Mouse (Mus musculus) monocyte, adult 5-6 weeks (primary cell): ENCODE data around the gene Irf2. TPM values are rescaled to one million over a fixed set of nuclear protein-coding genes. Genes with fewer than 3 reads are reported as not detected.
A peak's percentile ranks its signal among the peaks of the same experiment; 100 is the strongest.

Experiments
- ATAC-seq: fragments of 153-309, 156-312 bp; replicated peaks from 2 replicates; pipeline ENCODE4 v1.8.0; 2017; ENCODE audit warnings: mild to moderate bottlenecking; ENCODE audit not compliant: low TSS enrichment, insufficient number of reproducible peaks, severe bottlenecking, poor library complexity, low FRiP score
- total RNA-seq: library from RNA; stranded (forward); fragments of 200-1000, 200-491, 200-594 nt; gene quantifications from 3 replicates; pipeline ENCODE4 v1.2.3, GENCODE M21; 2017

The Irf2 gene
- total RNA-seq, 1 experiment from 2014 or later: 109 TPM

- ATAC-seq: peak; percentile 8; the same call in 1 of the 2 replicates
Observed at GRCm38 (mm10) chr8:46850258-46850897, 110.8 kb downstream of the Irf2 start.

- ATAC-seq: peak; percentile 79
Observed at GRCm38 (mm10) chr8:46851560-46851959, 112.0 kb downstream of the Irf2 start.

GRCm38 (mm10) chr8:46852377-46852776 lies 112.8 kb downstream of the Irf2 start:
- ATAC-seq: no peak

- ATAC-seq: peak; percentile 73
Observed at GRCm38 (mm10) chr8:46859164-46859846, 119.8 kb downstream of the Irf2 start.

GRCm38 (mm10) chr8:46859847-46860167 lies 120.3 kb downstream of the Irf2 start:
- no peak for ATAC-seq

- ATAC-seq: no peak
Observed at GRCm38 (mm10) chr8:46862508-46862907, 123.0 kb downstream of the Irf2 start.

GRCm38 (mm10) chr8:46865428-46865827 lies 125.9 kb downstream of the Irf2 start:
- no peak for ATAC-seq

- no peak for ATAC-seq
Observed at GRCm38 (mm10) chr8:46867440-46867839, 127.9 kb downstream of the Irf2 start.

GRCm38 (mm10) chr8:46868346-46869065 lies 129.0 kb downstream of the Irf2 start:
- ATAC-seq: no peak

GRCm38 (mm10) chr8:46869521-46869925 lies 130.0 kb downstream of the Irf2 start:
- peak; percentile 79 for ATAC-seq

GRCm38 (mm10) chr8:46871086-46871485 lies 131.6 kb downstream of the Irf2 start:
- ATAC-seq: no peak

GRCm38 (mm10) chr8:46875615-46876293 lies 136.2 kb downstream of the Irf2 start:
- ATAC-seq: no peak

- peak; percentile 40; the same call in 1 of the 2 replicates for ATAC-seq
Observed at GRCm38 (mm10) chr8:46881348-46881747, 141.8 kb downstream of the Irf2 start.

GRCm38 (mm10) chr8:46881755-46882419 lies 142.4 kb downstream of the Irf2 start:
- no peak for ATAC-seq

GRCm38 (mm10) chr8:46882743-46883142 lies 143.2 kb downstream of the Irf2 start:
- ATAC-seq: no peak

- ATAC-seq: no peak
Observed at GRCm38 (mm10) chr8:46883232-46884000, 143.9 kb downstream of the Irf2 start.

GRCm38 (mm10) chr8:46885786-46886185 lies 146.3 kb downstream of the Irf2 start:
- ATAC-seq: no peak

GRCm38 (mm10) chr8:46886216-46886615 lies 146.7 kb downstream of the Irf2 start:
- peak; percentile 61 for ATAC-seq
